Mouse (Mus musculus): ENCODE measurements around the gene Aco2. TPM values are rescaled to one million over a fixed set of nuclear protein-coding genes. Genes with fewer than 3 reads are reported as not detected.

Gene Aco2
- 140 TPM for polyA plus RNA-seq (2017; shearing (Covaris generic))

GRCm38 (mm10) chr15:81872262-81873136 lies at the start of gene Aco2:
TSS of gene Aco2 (plus strand) at chr15:81872309.

GRCm38 (mm10) chr15:81858517-81859329 lies 13.4 kb upstream of the Aco2 start, which contains the start of gene Tob2:
TSS of gene Tob2 (minus strand) at chr15:81858796.

GRCm38 (mm10) chr15:81871604-81872261 lies 376 bp upstream of the Aco2 start, which contains the start of gene Phf5a:
TSS of gene Phf5a (minus strand) at chr15:81871911.

GRCm38 (mm10) chr15:81925760-81926445 lies 53.8 kb downstream of the Aco2 start, which contains the start of gene Polr3h:
TSS of gene Polr3h (minus strand) at chr15:81926240.

GRCm38 (mm10) chr15:81936679-81937078 lies 64.6 kb downstream of the Aco2 start, which contains the start of gene Csdc2:
TSS of gene Csdc2 (plus strand) at chr15:81936759.

GRCm38 (mm10) chr15:81960171-81961077 lies 88.3 kb downstream of the Aco2 start, which contains the start of gene Pmm1:
TSS of gene Pmm1 (minus strand) at chr15:81960930.

Other genes with a start within 250 kb of the Aco2 start
- 34.3 TPM for gene L3mbtl2, start 208.4 kb upstream of the Aco2 start, polyA plus RNA-seq (2017; shearing (Covaris generic))
- gene Chadl, start 175.0 kb upstream of the Aco2 start, polyA plus RNA-seq (2017; shearing (Covaris generic)): 4.7 TPM
- 6.3 TPM for gene Zc3h7b, start 127.3 kb upstream of the Aco2 start, polyA plus RNA-seq (2017; shearing (Covaris generic))
- gene Rangap1, start 126.8 kb upstream of the Aco2 start, polyA plus RNA-seq (2017; shearing (Covaris generic)): 75.2 TPM
- gene Tef, start 69.9 kb upstream of the Aco2 start, polyA plus RNA-seq (2017; shearing (Covaris generic)): 30.7 TPM
- 65.7 TPM for gene Tob2, start 13.5 kb upstream of the Aco2 start, polyA plus RNA-seq (2017; shearing (Covaris generic))
- gene Phf5a, start 398 bp upstream of the Aco2 start, polyA plus RNA-seq (2017; shearing (Covaris generic)): 90.6 TPM
- 51.3 TPM for gene Polr3h, start 53.9 kb downstream of the Aco2 start, polyA plus RNA-seq (2017; shearing (Covaris generic))
- not detected for gene Csdc2, start 64.5 kb downstream of the Aco2 start, polyA plus RNA-seq (2017; shearing (Covaris generic))
- 9.4 TPM for gene Pmm1, start 88.6 kb downstream of the Aco2 start, polyA plus RNA-seq (2017; shearing (Covaris generic))
- gene 1700029P11Rik, start 108.2 kb downstream of the Aco2 start, polyA plus RNA-seq (2017; shearing (Covaris generic)): not detected
- 76.9 TPM for gene Xrcc6, start 115.5 kb downstream of the Aco2 start, polyA plus RNA-seq (2017; shearing (Covaris generic))
- gene Desi1, start 161.6 kb downstream of the Aco2 start, polyA plus RNA-seq (2017; shearing (Covaris generic)): 33.7 TPM
- 164 TPM for gene Snu13, start 175.3 kb downstream of the Aco2 start, polyA plus RNA-seq (2017; shearing (Covaris generic))
- not detected for gene 4930407I10Rik, start 186.8 kb downstream of the Aco2 start, polyA plus RNA-seq (2017; shearing (Covaris generic))
- gene Mei1, start 197.7 kb downstream of the Aco2 start, polyA plus RNA-seq (2017; shearing (Covaris generic)): 0.04 TPM